Mouse (Mus musculus): ENCODE measurements around the gene Ccdc86.

Gene Ccdc86

DNA sequence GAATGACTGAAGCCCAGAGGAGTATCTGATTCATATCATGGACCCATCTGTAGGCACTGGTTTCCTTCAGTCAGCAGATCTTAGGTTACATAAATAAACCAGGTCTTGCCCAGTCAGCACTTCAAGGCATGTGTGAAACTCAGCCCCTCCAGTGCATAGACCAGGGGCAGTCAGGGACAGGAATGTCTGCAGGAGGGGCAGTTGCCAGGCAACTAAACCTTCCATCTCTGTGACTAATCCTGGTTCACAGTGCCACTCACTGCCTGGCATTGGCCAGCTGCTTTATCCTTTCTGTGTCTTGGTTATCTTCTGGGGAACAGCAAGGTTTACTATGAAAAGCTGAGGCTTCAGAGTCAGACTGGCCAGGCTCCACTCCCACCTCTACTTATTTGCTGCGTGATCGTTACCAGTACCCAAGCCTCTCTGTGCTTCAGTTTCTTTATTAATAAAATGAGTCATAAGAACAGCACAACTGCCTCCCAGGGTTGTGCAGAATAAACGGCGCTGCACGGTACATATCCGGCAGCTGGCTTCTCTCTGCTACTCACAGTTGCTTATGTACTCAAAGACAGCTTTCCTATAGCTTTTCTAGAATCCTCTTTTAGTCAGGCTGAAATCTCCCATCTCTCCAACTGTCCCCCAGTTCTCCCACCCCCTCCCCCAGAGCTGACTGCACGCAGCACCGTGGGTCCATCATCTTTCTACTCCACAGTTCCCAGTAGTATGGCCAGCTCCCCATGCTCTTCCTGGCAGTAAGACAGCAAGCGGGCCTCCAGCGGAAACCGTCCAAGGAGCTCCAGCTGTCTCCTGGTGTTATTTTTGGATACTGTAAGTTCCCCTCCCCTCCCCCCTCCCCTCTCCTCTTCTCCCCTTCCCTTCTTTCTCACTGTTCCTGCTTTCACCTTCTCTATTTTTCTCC, 3.2 kb upstream of the Ccdc86 start:
- intact Hi-C loops (cut with DNase I), result no loop called here

DNA sequence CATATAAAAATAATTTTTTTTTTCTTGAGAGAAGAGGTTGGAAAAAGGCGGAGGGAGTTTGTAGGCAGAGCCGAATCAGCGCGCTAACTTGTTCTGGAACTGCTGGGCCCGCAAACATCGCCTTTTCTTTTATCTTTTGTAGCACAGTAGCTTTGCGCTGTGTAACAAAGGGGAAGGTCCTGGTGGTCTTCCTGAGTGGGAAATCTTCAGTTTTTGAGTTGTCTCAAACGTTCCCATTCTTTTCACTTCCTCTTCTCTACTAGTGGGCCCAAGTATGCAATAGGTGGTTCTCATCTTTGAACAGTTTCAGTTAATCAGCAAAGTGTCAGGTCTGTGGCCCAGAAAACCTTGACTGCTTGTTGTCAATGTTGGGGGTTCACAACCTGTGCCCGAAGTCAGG, 492 bp upstream of the Ccdc86 start:
- intact Hi-C loops (cut with DNase I), result no loop called here

DNA sequence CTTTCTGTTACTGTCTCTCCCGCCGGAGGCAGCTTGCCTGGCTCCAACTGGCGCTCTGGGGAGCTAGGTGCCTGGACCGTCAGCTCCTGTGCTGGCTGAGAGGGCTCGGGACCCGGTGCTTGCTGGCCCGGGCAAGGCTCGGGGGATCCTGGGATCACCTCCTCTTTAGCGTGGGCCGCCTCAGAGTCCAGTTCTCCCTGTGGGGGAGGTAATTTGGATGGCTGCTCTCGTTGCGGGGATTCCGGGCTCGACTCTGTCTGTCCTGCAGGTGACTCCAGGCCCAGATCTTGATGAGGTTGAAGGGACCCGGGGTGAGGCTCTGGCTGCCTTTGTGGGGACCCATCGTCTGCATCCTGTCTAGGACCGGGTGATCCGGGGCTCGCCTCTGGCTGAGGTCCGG, 650 bp downstream of the Ccdc86 start:
- intact Hi-C loops (cut with DNase I), result no loop called here

DNA sequence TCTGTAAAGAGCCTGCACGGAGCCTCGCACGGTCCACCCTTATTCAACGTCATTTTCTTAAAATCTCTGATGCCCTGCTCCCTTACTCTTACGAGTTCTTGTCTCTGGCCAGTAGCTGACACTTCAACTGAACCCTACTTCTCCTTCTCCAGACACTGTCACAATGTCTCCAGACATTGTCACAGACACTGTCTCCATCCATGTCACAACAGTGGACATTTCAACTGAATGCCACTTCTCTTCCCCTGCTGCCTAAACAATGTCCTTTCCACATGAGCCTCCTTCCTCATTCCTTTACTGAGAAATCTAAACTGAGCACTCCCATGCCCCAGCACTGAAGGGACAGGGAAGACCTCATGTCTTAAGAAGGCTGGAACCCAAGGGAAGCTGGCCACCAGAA, 1.8 kb downstream of the Ccdc86 start:
- intact Hi-C loops (cut with DNase I), result no loop called here

DNA sequence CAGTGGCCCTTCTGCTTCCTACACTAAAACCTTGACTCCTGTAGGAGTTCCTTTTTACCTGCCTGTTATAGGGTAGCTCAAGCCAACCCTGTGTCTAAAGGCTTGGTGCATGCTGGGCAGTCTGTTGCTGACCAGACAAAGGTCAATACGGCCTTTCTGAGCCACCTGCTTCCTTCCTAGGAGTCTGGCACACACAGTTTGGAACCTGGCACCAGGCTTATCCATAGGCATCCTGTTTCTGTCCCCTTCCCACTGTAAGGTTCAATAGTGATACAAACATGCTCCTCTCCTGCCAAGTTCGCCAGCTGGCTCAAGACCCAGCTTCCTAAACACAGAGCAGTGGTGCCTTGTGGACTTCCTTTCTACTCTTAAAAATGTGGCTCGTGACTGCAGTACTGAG, 2.6 kb downstream of the Ccdc86 start:
- intact Hi-C loops (cut with DNase I), result no loop called here

DNA sequence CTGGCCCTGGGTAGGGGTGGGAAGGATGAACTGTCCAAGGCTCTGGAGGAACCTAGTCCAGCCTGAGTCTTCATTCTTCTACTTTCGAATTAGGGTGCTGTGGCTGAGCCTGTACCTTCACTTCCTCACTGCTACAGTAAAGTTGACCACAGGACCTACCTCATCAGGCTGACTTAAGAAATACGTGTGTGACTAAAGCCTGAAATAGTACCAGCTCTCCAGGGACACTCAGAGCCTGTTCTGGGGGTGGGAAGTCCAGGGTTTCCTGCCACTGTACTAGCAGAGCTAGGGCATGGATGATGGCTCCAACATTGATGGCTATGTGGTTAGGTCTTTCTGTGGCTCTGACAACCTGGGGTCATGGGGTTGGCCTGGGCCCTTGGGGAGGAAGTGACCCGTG, 5.1 kb downstream of the Ccdc86 start:
- intact Hi-C loops (cut with DNase I), result loop anchor here (5.0 kb wide), 1 partner anchor 33 kb away; no protein-coding TSS in a partner anchor

DNA sequence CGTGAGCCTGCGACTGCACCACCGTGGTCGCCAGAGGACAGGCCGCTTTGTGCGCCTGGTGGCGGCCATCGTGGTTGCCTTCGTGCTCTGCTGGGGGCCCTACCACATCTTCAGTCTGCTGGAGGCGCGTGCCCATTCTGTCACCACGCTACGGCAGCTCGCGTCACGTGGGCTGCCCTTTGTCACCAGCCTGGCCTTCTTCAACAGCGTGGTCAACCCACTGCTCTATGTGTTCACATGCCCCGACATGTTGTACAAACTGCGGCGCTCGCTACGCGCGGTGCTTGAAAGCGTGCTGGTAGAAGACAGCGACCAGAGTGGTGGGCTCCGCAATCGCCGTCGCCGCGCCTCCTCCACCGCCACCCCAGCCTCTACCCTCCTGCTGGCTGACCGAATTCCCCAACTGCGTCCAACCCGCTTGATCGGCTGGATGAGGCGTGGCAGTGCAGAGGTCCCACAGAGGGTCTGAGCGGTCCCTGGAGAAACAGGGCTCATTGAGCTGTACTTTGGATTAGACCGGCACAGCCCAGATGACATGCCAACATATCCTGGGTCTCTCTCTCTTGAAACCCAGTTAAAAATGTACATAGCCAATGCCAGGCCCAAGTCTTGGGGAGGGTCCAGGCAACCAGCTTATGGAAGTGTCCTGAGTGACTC, 8.1 kb downstream of the Ccdc86 start:
- intact Hi-C loops (cut with DNase I), result loop anchor here (5.0 kb wide), 1 partner anchor 36 kb away; no protein-coding TSS in a partner anchor

DNA sequence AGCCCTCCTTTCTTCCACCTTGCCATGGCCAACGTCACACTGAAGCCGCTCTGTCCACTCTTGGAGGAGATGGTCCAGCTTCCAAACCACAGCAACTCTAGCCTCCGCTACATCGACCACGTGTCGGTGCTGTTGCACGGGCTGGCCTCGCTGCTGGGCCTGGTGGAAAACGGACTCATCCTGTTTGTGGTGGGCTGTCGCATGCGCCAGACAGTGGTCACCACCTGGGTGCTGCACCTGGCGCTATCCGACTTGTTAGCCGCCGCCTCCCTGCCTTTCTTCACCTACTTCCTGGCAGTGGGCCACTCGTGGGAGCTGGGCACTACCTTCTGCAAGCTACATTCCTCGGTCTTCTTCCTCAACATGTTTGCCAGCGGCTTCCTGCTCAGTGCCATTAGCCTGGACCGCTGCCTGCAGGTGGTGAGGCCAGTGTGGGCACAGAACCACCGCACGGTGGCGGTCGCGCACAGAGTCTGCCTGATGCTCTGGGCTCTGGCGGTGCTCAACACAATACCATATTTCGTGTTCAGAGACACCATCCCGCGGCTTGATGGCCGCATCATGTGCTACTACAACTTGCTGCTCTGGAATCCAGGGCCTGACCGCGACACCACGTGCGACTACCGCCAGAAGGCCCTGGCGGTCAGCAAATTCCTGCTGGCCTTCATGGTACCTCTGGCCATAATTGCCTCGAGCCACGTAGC, 8.8 kb downstream of the Ccdc86 start:
- intact Hi-C loops (cut with DNase I), result loop anchor here (5.0 kb wide), 1 partner anchor 37 kb away; no protein-coding TSS in a partner anchor

DNA sequence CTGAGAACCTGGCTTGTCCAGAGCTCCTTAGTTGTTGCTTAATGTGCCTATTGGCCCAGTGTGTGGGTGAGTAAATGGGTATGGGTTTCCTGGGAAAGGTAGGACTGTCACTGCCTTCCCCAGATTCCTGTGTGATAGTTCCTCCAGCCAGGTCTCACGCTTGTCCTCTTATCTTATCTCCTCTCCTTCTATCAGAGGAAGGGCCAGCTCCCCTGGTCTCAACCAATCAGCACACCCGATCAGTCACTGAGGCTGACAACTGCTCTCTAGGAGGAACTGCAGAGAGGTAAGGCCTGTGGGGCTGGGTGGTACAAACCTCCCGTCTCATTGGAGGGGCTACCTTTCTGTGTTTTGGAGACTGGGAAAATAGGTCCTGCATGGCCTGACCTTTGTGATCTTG, 10.3 kb downstream of the Ccdc86 start:
- intact Hi-C loops (cut with DNase I), result no loop called here

DNA sequence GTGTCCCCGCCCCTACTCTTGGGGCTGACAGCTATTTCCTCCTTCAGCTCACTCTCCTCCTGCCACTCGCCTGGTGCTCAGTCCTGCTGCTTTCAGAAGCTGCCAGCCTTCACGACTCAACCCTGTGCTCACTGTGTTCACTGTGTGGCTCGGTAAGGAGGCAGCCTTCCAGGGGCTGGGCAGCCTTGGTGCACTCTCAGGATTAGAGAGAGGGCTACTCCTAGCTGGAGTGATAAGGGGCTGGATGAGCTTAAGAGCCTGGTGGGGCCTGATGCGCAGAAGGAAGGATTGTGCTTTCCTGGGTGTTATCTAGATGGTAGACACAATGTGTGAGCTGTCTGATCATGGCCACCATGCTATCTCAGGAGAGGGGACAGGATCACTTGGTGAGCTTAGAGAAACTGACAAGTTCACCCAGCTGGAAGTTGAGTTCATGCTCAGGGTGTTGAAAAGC, 11.9 kb downstream of the Ccdc86 start, which contains the start of gene Ptgdr2:
Ptgdr2 (plus strand) TSS at position 51 of the 454 bp plus-strand sequence.
- intact Hi-C loops (cut with DNase I), result no loop called here

DNA sequence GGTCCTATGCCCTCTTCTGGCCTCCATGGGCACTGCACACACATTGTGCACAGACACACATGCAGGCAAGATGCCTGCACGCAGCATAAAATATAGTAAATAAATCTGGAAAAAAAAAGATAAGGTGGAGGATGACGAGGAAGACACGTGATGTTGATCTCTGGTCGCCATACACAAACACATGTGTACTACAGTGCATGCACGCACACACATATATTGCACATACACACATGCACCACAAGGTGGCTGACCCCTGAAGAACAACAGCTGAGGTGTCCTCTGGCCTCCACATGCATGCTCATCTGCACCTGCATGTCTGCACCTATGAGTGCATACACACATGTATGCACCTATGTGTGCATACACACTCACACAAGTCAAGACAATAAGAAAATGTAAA, 13.0 kb downstream of the Ccdc86 start:
- intact Hi-C loops (cut with DNase I), result no loop called here

DNA sequence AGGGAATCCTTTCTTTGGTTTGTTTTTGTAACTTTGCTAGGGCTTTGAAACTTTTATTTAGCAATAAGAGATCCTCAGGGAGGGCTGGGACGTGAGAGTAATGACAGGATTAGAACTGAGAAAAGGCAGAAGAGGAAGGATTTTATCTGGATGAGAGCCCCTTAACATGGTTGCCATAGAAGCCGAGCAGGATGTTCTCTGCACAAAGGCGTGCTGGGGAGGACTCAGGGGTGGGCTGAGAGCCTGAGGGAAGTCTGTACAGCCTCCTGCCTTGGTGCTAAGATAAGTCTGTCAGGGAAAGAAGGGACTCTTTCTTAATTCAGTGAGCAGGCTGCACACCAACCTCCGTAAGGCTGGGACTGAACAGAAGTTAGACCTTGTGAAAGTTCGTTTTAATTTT, 14.0 kb downstream of the Ccdc86 start:
- intact Hi-C loops (cut with DNase I), result no loop called here

DNA sequence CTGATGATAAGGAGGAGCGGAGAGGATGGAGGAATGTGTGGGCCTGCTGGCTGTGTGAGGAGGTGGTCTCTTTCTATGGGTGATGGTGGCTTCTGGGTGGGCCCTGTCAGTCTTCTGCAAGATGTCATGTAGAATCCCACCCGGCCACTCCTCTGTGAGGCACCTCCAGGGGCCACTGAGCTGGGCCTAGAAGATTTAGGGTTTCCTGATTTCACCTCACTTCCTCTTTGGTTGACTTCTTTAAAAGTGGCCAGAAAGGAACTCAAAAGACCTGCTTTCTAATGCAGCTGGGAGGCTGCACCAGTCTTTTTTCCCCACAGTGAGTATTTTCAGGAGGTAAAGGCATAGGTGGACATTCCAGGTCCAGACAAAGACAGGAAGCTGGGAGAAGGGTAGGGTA, 18.4 kb downstream of the Ccdc86 start:
- intact Hi-C loops (cut with DNase I), result no loop called here

DNA sequence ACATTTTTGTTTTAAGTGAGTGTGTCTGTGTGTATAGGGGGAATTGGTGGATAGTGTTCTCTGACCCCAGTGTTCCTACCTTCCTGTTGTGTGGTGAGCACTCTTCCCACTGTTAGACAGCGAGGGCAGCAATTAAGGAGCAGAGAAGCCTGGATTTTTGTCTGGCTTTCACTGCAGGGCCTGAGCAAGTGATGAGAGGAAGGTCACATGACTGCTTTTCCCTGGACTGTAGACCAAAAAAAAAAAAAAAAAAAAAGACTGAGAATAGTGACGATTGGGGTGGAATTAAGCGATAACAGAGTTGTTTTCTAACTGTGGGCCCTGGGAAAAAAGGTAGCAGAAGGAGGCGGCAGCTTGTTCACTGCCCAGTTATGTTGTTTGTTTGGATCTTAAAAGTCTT, 22.4 kb downstream of the Ccdc86 start:
- intact Hi-C loops (cut with DNase I), result no loop called here

DNA sequence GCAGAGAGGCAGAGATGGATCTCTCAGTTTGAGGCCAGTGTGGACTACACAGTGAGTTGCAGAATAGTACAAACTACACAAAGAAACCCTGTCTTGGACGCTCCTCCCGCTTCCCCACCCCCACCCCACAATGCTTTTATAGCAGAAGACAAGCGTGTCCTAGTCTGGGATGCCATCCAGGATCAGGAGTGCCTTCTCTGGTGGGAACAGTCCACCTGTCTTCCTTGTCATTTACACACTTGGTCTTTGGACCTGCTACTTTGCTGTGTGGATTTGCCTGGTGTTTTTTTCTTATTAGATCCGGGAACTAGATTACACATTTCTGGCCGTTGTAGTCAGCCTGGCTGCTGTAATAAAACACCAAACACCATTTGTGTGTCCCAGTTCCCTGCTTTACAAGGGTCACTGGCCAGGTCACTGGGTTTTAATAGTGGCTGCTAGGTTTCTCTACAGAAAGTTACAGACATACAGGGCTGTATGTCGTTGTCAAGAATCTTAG, 22.9 kb downstream of the Ccdc86 start:
- intact Hi-C loops (cut with DNase I), result no loop called here

DNA sequence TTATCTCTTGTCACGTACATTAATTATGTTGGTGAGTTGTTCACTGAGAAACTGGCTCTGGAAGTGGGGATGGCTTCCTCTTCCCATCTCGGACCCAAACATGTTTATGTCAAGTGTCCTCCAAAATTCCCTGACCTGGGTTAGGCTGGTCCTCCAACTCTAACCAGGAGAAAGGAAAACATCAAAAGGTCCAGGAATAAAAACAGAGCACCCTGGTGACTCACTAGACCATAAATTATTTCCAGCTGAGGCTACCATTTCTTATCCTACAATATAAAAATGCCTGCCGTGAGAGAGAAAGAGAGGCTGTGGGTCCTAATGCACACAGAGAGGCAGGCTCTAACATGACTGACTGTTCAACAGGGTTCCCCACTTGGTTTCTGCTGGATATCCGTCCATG, 24.8 kb downstream of the Ccdc86 start:
- intact Hi-C loops (cut with DNase I), result no loop called here

DNA sequence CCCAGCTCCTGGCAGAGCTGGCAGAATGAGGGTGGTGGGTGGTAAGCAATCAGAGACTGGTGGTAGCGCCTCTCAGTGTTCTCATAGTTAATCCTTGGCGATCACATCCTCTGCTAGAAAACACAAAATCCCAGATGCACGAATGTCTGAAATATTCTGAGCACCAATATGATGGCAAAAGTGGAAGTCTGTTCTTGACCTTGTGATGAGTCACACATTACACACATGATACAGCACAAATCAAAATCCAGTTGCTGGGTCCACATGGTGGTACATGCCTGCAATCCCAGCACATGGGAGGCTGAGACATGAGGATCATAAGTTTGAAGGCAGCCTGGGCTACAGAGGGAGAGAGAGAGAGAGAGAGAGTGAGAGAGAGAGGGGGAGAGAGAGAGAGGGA, 28.0 kb downstream of the Ccdc86 start:
- intact Hi-C loops (cut with DNase I), result no loop called here

DNA sequence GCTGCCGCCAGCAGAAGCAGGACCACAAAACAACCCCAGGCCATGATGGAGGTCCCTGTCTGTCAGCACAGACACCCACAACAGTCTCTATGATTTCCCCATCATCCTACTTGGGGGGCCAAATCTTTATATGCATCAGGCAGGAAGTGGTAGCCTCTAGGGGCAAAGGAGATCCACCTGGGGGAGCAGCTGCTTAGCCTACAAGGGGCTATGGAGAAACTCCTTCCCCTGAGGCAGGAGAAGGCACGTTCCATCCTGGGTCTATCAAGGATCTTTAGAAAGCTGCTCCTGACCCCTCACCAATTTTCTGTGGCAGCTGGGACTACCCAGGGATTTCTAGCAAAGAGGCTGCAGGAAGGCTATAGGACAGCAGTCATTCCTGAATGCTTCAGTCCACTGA, 28.5 kb downstream of the Ccdc86 start, which contains the start of gene Zp1:
Zp1 (minus strand) TSS at position 101 of the 400 bp plus-strand sequence.
- intact Hi-C loops (cut with DNase I), result no loop called here

DNA sequence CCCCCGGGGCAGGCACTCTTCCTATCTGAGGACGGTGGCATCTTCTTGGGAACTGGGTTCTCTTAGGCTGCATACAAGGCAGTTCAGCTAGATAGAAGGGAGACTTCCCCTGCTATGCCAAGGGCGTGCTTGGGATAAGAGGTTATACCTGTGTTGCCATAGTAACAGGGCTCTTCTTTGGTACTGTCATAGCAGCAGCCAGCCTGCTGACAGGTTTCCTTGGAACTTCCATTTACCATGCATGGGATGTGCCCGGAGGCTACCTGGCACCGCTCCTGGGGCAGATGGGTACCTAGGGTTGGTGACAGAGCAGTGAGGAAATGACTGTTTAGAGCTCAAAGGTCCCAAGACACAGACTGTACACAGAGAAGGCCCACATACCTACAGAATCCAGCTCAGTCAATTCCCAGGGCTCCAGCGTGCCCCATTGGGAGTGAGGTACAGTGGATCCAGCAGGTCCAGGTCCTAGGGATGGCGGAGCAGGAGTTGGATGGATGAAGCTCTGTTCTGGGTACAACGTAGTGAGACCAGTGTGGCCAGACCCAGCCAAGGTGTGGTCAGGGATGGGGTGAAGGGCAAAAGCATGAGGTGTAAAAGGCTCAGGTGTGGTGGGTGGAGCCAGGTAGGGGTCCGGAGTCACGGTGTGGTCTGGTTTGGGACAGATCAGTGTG, 30.6 kb downstream of the Ccdc86 start:
- intact Hi-C loops (cut with DNase I), result no loop called here

DNA sequence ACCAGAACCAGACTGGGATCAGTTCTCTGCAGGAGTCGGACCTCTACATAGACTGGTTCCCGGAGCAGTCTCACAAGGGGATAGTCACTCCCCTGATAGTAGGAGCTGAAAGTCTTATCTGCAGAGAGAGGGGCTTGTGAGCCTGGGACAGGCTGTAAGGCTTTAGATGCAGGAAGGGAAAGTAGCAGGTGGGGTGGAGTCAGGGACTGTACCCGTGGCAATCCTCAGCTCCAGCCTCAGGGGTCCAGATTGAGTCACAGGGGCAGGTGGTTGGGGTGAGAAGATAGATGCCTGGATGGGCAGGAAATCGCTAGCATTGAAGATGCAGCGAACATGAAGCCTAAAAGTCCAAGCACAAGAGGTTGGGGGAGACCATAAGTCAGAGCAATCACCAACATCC, 32.6 kb downstream of the Ccdc86 start:
- intact Hi-C loops (cut with DNase I), result no loop called here

DNA sequence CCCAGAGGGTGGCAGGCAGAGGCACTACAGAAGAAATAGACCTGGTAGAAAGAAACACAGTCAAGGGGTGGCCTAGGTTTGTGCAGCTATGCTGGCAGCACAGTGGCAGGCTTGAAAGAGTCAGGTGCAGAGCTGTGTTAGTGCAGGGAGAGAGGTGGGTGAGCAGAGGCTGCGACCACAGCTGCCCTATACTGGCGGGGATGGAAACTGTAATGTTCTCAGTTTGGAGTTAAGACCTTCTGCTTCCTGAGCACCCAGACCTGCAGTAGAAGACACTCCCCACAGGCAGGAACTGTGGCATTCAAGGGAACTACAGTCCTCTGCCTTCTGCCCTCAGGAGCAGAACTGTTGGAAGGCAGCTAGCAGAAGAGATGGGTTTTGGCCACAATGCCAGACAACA, 34.2 kb downstream of the Ccdc86 start:
- intact Hi-C loops (cut with DNase I), result no loop called here
